Mouse (Mus musculus) common myeloid progenitor, adult 5-6 weeks (primary cell): ENCODE results near the gene Gm45713. TPM values are rescaled to one million over a fixed set of nuclear protein-coding genes. Genes with fewer than 3 reads are reported as not detected.
A peak's percentile ranks its signal among the peaks of the same experiment; 100 is the strongest.
"Not testable (repeated sequence)": the region's sequence is repeated elsewhere in the genome, so short reads cannot be mapped to it uniquely, and the experiment has no call there.

Source experiments
- ATAC-seq: replicated peaks from 2 replicates; pipeline ENCODE4 v1.8.0; 2016; ENCODE audit warnings: low read depth, mild to moderate bottlenecking, moderate TSS enrichment, inconsistent platforms; ENCODE audit not compliant: poor library complexity, severe bottlenecking
- total RNA-seq: library from RNA; stranded (forward); fragments of 200-1000, 187-1606 nt; gene quantifications from 2 replicates; pipeline ENCODE4 v1.2.3, GENCODE M21; 2017

Gene Gm45713
- total RNA-seq, 1 experiment from 2014 or later: not detected

- peak; percentile 36; the same call in 1 of the 2 replicates for ATAC-seq
Observed at GRCm38 (mm10) chr7:45163735-45164490, 27.9 kb upstream of the Gm45713 start, which contains the start of gene Slc17a7. Gene Slc17a7, plus strand, starts transcription at chr7:45163949.

GRCm38 (mm10) chr7:45162996-45163615 lies 27.1 kb upstream of the Gm45713 start:
- ATAC-seq: no peak

GRCm38 (mm10) chr7:45162551-45162950 lies 26.5 kb upstream of the Gm45713 start:
- ATAC-seq: no peak

GRCm38 (mm10) chr7:45161612-45162473 lies 25.8 kb upstream of the Gm45713 start:
- ATAC-seq: peak; percentile 89

GRCm38 (mm10) chr7:45160866-45161265 lies 24.8 kb upstream of the Gm45713 start:
- ATAC-seq: no peak

- no peak for ATAC-seq
Observed at GRCm38 (mm10) chr7:45160316-45160800, 24.3 kb upstream of the Gm45713 start.

- ATAC-seq: no peak
Observed at GRCm38 (mm10) chr7:45158991-45159390, 23.0 kb upstream of the Gm45713 start.

- ATAC-seq: no peak
Observed at GRCm38 (mm10) chr7:45157459-45157858, 21.4 kb upstream of the Gm45713 start.

GRCm38 (mm10) chr7:45156206-45156605 lies 20.2 kb upstream of the Gm45713 start:
- no peak for ATAC-seq

GRCm38 (mm10) chr7:45155590-45155989 lies 19.6 kb upstream of the Gm45713 start:
- ATAC-seq: no peak

- ATAC-seq: peak; percentile 45; the same call in 1 of the 2 replicates
Observed at GRCm38 (mm10) chr7:45154993-45155514, 19.0 kb upstream of the Gm45713 start.

- ATAC-seq: peak; percentile 90
Observed at GRCm38 (mm10) chr7:45154096-45154992, 18.3 kb upstream of the Gm45713 start, which contains the start of the genes Pih1d1 and Aldh16a1. Gene Pih1d1, plus strand, starts transcription at chr7:45154303. Gene Aldh16a1, minus strand, starts transcription at chr7:45154584.

- ATAC-seq: no peak
Observed at GRCm38 (mm10) chr7:45153586-45153985, 17.6 kb upstream of the Gm45713 start.

- ATAC-seq: not testable (repeated sequence)
Observed at GRCm38 (mm10) chr7:45153052-45153451, 17.0 kb upstream of the Gm45713 start.

- no peak for ATAC-seq
Observed at GRCm38 (mm10) chr7:45151303-45151702, 15.3 kb upstream of the Gm45713 start.

- ATAC-seq: no peak
Observed at GRCm38 (mm10) chr7:45150321-45150720, 14.3 kb upstream of the Gm45713 start.

GRCm38 (mm10) chr7:45149545-45149944 lies 13.5 kb upstream of the Gm45713 start:
- ATAC-seq: no peak

- ATAC-seq: no peak
Observed at GRCm38 (mm10) chr7:45148534-45149098, 12.6 kb upstream of the Gm45713 start.

- no peak for ATAC-seq
Observed at GRCm38 (mm10) chr7:45147899-45148298, 11.9 kb upstream of the Gm45713 start.
